Mouse (Mus musculus) embryonic stem cell, embryonic (primary cell): ENCODE results near the gene Ucma.

ENCODE experiments used
- CTCF ChIA-PET, 4 experiments: fragments of 300-600 bp in 2 of 4; fragments of 350-600 bp in 2 of 4; sonication (Branson Sonifier 250); formaldehyde crosslinking; loops; one replicate each; lab custom pipeline; 2022; ENCODE audit warnings: inconsistent platforms in 2 of 4; lab: Charles Lee
- POLR2A ChIA-PET, 4 experiments: fragments of 300-600 bp in 2 of 4; fragments of 350-600 bp in 2 of 4; sonication (Branson Sonifier 250); formaldehyde crosslinking; loops; one replicate each; lab custom pipeline; 2022; ENCODE audit warnings: antibody characterized with exemption in 4 of 4, inconsistent platforms in 1 of 4; lab: Charles Lee

Ucma gene

GRCm38 (mm10) chr2:4988826-4989424 lies 13.0 kb downstream of the Ucma start:
- CTCF ChIA-PET: interaction anchor here in 3 of 4 experiments (0.6 to 1.2 kb wide), 7 partner anchors 12 to 450 kb away, joined by 3 to 7 read pairs (median 7); partner anchors contain the start of gene Phyh (in 2 of the 3)
- POLR2A ChIA-PET: interaction anchor here (0.5 to 27.9 kb wide), 18 partner anchors 11 to 359 kb away, joined by 3 to 599 read pairs (median 4); partner anchors contain the start of genes Mcm10 (in 2 of the 4) and Phyh (in 1 of the 4)

- POLR2A ChIA-PET: interaction anchor here (0.5 to 27.9 kb wide), 18 partner anchors 2 to 971 kb away, joined by 3 to 599 read pairs (median 5); partner anchors contain the start of genes Mcm10 (in 2 of the 4) and Phyh (in 1 of the 4)
- CTCF ChIA-PET: interaction anchor here in 2 of 4 experiments (0.6 kb wide), 2 partner anchors 54 to 129 kb away, joined by 3 read pairs; no protein-coding TSS in a partner anchor
Measured at GRCm38 (mm10) chr2:4993584-4993983, 17.7 kb downstream of the Ucma start.

GRCm38 (mm10) chr2:4994436-4994835 lies 18.5 kb downstream of the Ucma start:
- POLR2A ChIA-PET: interaction anchor here in 3 of 4 experiments (1.0 to 27.9 kb wide), 9 partner anchors 3 to 79 kb away, joined by 5 to 599 read pairs (median 15); partner anchors contain the start of genes Mcm10 (in 2 of the 3) and Phyh (in 1 of the 3)
- CTCF ChIA-PET: no interaction called here

GRCm38 (mm10) chr2:4995646-4996045 lies 19.7 kb downstream of the Ucma start:
- POLR2A ChIA-PET: interaction anchor here in 2 of 4 experiments (1.6 to 27.9 kb wide), 5 partner anchors 4 to 80 kb away, joined by 5 to 599 read pairs (median 155); partner anchors contain the start of gene Mcm10 (in 2 of the 2)
- CTCF ChIA-PET: interaction anchor here in 1 of 4 experiments (0.6 kb wide), 1 partner anchor 634 kb away, joined by 3 read pairs; no protein-coding TSS in a partner anchor

GRCm38 (mm10) chr2:4996421-4996824 lies 20.5 kb downstream of the Ucma start:
- ChIA-PET POLR2A (interaction anchor here in 3 of 4 experiments (0.6 to 27.9 kb wide), 7 partner anchors 5 to 116 kb away, joined by 3 to 599 read pairs (median 7); partner anchors contain the start of gene Mcm10 (in 2 of the 3)), CTCF (no interaction called here)

GRCm38 (mm10) chr2:4998905-4999304 lies 23.0 kb downstream of the Ucma start:
- ChIA-PET POLR2A (interaction anchor here in 3 of 4 experiments (0.6 to 27.9 kb wide), 15 partner anchors 5 to 84 kb away, joined by 3 to 599 read pairs (median 4); partner anchors contain the start of genes Mcm10 (in 2 of the 3) and Ucma (in 1 of the 3)), CTCF (no interaction called here)

- ChIA-PET POLR2A (interaction anchor here in 3 of 4 experiments (0.5 to 27.9 kb wide), 27 partner anchors 3 to 117 kb away, joined by 3 to 599 read pairs (median 4); partner anchors contain the start of genes Mcm10 (in 2 of the 3) and Phyh (in 1 of the 3)), CTCF (interaction anchor here in 1 of 4 experiments (1.6 kb wide), 1 partner anchor 24 kb away, joined by 4 read pairs; no protein-coding TSS in a partner anchor)
Measured at GRCm38 (mm10) chr2:5001266-5001665, 25.3 kb downstream of the Ucma start.

GRCm38 (mm10) chr2:5007107-5007506 lies 31.2 kb downstream of the Ucma start:
- CTCF ChIA-PET: interaction anchor here in 1 of 4 experiments (0.8 kb wide), 1 partner anchor 21 kb away, joined by 4 read pairs; no protein-coding TSS in a partner anchor
- POLR2A ChIA-PET: interaction anchor here in 2 of 4 experiments (1.2 to 23.7 kb wide), 24 partner anchors 8 to 91 kb away, joined by 3 to 599 read pairs (median 6); partner anchors contain the start of genes Optn (in 1 of the 2) and Phyh (in 1 of the 2)

- POLR2A ChIA-PET: interaction anchor here in 3 of 4 experiments (0.6 to 23.7 kb wide), 36 partner anchors 8 to 1326 kb away, joined by 3 to 599 read pairs (median 4); partner anchors contain the start of genes Optn (in 2 of the 3) and Phyh (in 1 of the 3)
- CTCF ChIA-PET: no interaction called here
Measured at GRCm38 (mm10) chr2:5011898-5012490, 36.1 kb downstream of the Ucma start.

- ChIA-PET CTCF (interaction anchor here in 1 of 4 experiments (0.6 kb wide), 1 partner anchor 99 kb away, joined by 3 read pairs; no protein-coding TSS in a partner anchor), POLR2A (interaction anchor here in 3 of 4 experiments (0.6 to 23.7 kb wide), 34 partner anchors 9 to 930 kb away, joined by 3 to 599 read pairs (median 4); partner anchors contain the start of genes Optn (in 2 of the 3), Dhtkd1 (in 1 of the 3) and Phyh (in 1 of the 3))
Measured at GRCm38 (mm10) chr2:5012491-5013324, 36.8 kb downstream of the Ucma start, which contains the start of gene Mcm10. Gene Mcm10 (minus strand): TSS chr2:5012791.

- POLR2A ChIA-PET: interaction anchor here in 3 of 4 experiments (0.6 to 23.7 kb wide), 25 partner anchors 8 to 928 kb away, joined by 3 to 599 read pairs (median 8); partner anchors contain the start of genes Dhtkd1 (in 1 of the 3), Optn (in 1 of the 3) and Phyh (in 1 of the 3)
- CTCF ChIA-PET: interaction anchor here in 3 of 4 experiments (0.7 to 1.2 kb wide), 4 partner anchors 9 to 35 kb away, joined by 3 to 9 read pairs (median 3); no protein-coding TSS in a partner anchor
Measured at GRCm38 (mm10) chr2:5014616-5015015, 38.7 kb downstream of the Ucma start.

- POLR2A ChIA-PET: interaction anchor here in 3 of 4 experiments (0.5 to 23.7 kb wide), 14 partner anchors 9 to 1085 kb away, joined by 3 to 599 read pairs (median 9); no protein-coding TSS in a partner anchor
- CTCF ChIA-PET: interaction anchor here in 3 of 4 experiments (0.6 to 1.2 kb wide), 4 partner anchors 10 to 29 kb away, joined by 3 to 4 read pairs (median 3); no protein-coding TSS in a partner anchor
Measured at GRCm38 (mm10) chr2:5015527-5015926, 39.6 kb downstream of the Ucma start.

- CTCF ChIA-PET: interaction anchor here in 1 of 4 experiments (0.6 kb wide), 1 partner anchor 431 kb away, joined by 10 read pairs; no protein-coding TSS in a partner anchor
- POLR2A ChIA-PET: interaction anchor here in 2 of 4 experiments (0.6 to 3.4 kb wide), 22 partner anchors 9 to 496 kb away, joined by 3 to 18 read pairs (median 4); no protein-coding TSS in a partner anchor
Measured at GRCm38 (mm10) chr2:5016922-5017321, 41.0 kb downstream of the Ucma start.

- CTCF ChIA-PET: no interaction called here
- POLR2A ChIA-PET: interaction anchor here in 3 of 4 experiments (0.6 to 3.4 kb wide), 7 partner anchors 7 to 26 kb away, joined by 3 to 16 read pairs (median 4); no protein-coding TSS in a partner anchor
Measured at GRCm38 (mm10) chr2:5019708-5020107, 43.8 kb downstream of the Ucma start.

GRCm38 (mm10) chr2:5023275-5023674 lies 47.4 kb downstream of the Ucma start:
- ChIA-PET POLR2A (interaction anchor here in 2 of 4 experiments (0.8 to 12.8 kb wide), 13 partner anchors 8 to 323 kb away, joined by 3 to 153 read pairs (median 4); no protein-coding TSS in a partner anchor), CTCF (interaction anchor here in 1 of 4 experiments (0.6 kb wide), 3 partner anchors 107 to 365 kb away, joined by 3 to 4 read pairs (median 3); no protein-coding TSS in a partner anchor)
